Mouse (Mus musculus) neural tube, embryonic 10.5 days (tissue): ENCODE results near the gene Tsr3.
A peak's percentile ranks its signal among the peaks of the same experiment; 100 is the strongest.
"Not testable (repeated sequence)": the region's sequence is repeated elsewhere in the genome, so short reads cannot be mapped to it uniquely, and the experiment has no call there.

ENCODE experiments used
- DNase-seq: peaks from one replicate; pipeline ENCODE4 v3.0.0-alpha.2; 2017; ENCODE audit warnings: low spot score; ENCODE audit errors: extremely low spot score

The Tsr3 gene

GRCm38 (mm10) chr17:25239695-25240636 is at the start of gene Tsr3, which contains the start of gene Gnptg:
TSS of gene Tsr3 (plus strand) at chr17:25240170.
TSS of gene Gnptg (minus strand) at chr17:25240124.
- peak; percentile 92 for DNase-seq

GRCm38 (mm10) chr17:25202401-25202800 is 37.6 kb upstream of the Tsr3 start:
- no peak for DNase-seq

GRCm38 (mm10) chr17:25210006-25210405 is 30.0 kb upstream of the Tsr3 start:
- no peak for DNase-seq

GRCm38 (mm10) chr17:25210680-25211466 is 29.1 kb upstream of the Tsr3 start:
- no peak for DNase-seq

GRCm38 (mm10) chr17:25211705-25212104 is 28.3 kb upstream of the Tsr3 start:
- no peak for DNase-seq

GRCm38 (mm10) chr17:25215431-25215830 is 24.5 kb upstream of the Tsr3 start:
- no peak for DNase-seq

- no peak for DNase-seq
These were observed 21.0 kb upstream of the Tsr3 start for GRCm38 (mm10) chr17:25218967-25219366.

GRCm38 (mm10) chr17:25219492-25220295 is 20.3 kb upstream of the Tsr3 start:
- DNase-seq = no peak

GRCm38 (mm10) chr17:25220746-25221145 is 19.2 kb upstream of the Tsr3 start:
- DNase-seq = no peak

- DNase-seq = peak; percentile 59
These were observed 18.0 kb upstream of the Tsr3 start for GRCm38 (mm10) chr17:25221821-25222503.

- not testable (repeated sequence) for DNase-seq
These were observed 17.4 kb upstream of the Tsr3 start for GRCm38 (mm10) chr17:25222504-25222940.

GRCm38 (mm10) chr17:25222951-25223601 is 16.9 kb upstream of the Tsr3 start:
- no peak for DNase-seq

- no peak for DNase-seq
These were observed 15.3 kb upstream of the Tsr3 start for GRCm38 (mm10) chr17:25224586-25225222.

GRCm38 (mm10) chr17:25225659-25226058 is 14.3 kb upstream of the Tsr3 start:
- no peak for DNase-seq

GRCm38 (mm10) chr17:25227991-25228390 is 12.0 kb upstream of the Tsr3 start:
- DNase-seq = no peak

GRCm38 (mm10) chr17:25230014-25230655 is 9.8 kb upstream of the Tsr3 start:
- DNase-seq = not testable (repeated sequence)

GRCm38 (mm10) chr17:25230700-25231099 is 9.3 kb upstream of the Tsr3 start:
- DNase-seq = no peak

GRCm38 (mm10) chr17:25231621-25232020 is 8.3 kb upstream of the Tsr3 start:
- DNase-seq = not testable (repeated sequence)

- no peak for DNase-seq
These were observed 4.3 kb upstream of the Tsr3 start for GRCm38 (mm10) chr17:25235635-25236034.
